Mouse (Mus musculus) CH12.LX (cell line): ENCODE measurements around the gene Tmem266. TPM values are rescaled to one million over a fixed set of nuclear protein-coding genes. Genes with fewer than 3 reads are reported as not detected.

Source experiments
- DNase-seq: peaks from one replicate; pipeline ENCODE4 v3.0.0-alpha.2; 2013; ENCODE audit errors: extremely low read depth
- H3K27ac ChIP-seq: 2 replicates; pipeline ENCODE4 v1.5.1; 2012; ENCODE audit warnings: low read depth, mild to moderate bottlenecking, control low read depth, moderate library complexity; ENCODE audit not compliant: insufficient read depth
- H3K27me3 ChIP-seq: replicated peaks from 2 replicates; pipeline ENCODE3; 2012; ENCODE audit warnings: inconsistent platforms
- H3K36me3 ChIP-seq, 2 experiments: replicated peaks in 1 of 2; 2 replicates each; pipeline versions ENCODE3 to v1.6.1; 2012; ENCODE audit warnings: inconsistent platforms in 1 of 2, low read length in 1 of 2, mild to moderate bottlenecking in 1 of 2, mixed read lengths in 1 of 2, moderate library complexity in 1 of 2; ENCODE audit not compliant: control insufficient read depth in 1 of 2, insufficient read depth in 1 of 2
- H3K4me1 ChIP-seq, 2 experiments: 2 replicates each; pipeline ENCODE4 v1.6.1; 2012; ENCODE audit warnings: inconsistent platforms in 1 of 2, moderate library complexity in 1 of 2; ENCODE audit not compliant: insufficient read depth in 2 of 2, control insufficient read depth in 1 of 2
- H3K4me2 ChIP-seq: 2 replicates; pipeline ENCODE4 v1.6.1; 2012; ENCODE audit warnings: low read depth, mild to moderate bottlenecking, control low read depth; ENCODE audit not compliant: poor library complexity, insufficient read depth, severe bottlenecking
- H3K4me3 ChIP-seq, 3 experiments: fragments of 150-350 bp in 1 of 3; sonication (generic) in 1 of 3; replicated peaks in 1 of 3; 2 replicates each; pipeline versions ENCODE3 to v1.5.1; 2011 to 2012; ENCODE audit warnings: low read depth in 2 of 3, low read length in 2 of 3, mild to moderate bottlenecking in 2 of 3, moderate library complexity in 2 of 3, control low read depth in 1 of 3, improper control_type of control experiment in 1 of 3, inconsistent platforms in 1 of 3, mixed read lengths in 1 of 3; ENCODE audit not compliant: poor library complexity in 1 of 3
- H3K79me2 ChIP-seq: replicated peaks from 2 replicates; pipeline ENCODE4 v1.6.1; 2012; ENCODE audit warnings: mild to moderate bottlenecking, moderate library complexity; ENCODE audit not compliant: control insufficient read depth, poor library complexity, insufficient read depth, severe bottlenecking; ENCODE audit errors: extremely low read depth
- H3K9ac ChIP-seq: 2 replicates; pipeline ENCODE4 v1.6.1; 2012; ENCODE audit warnings: low read depth, mild to moderate bottlenecking, control low read depth, moderate library complexity; ENCODE audit not compliant: insufficient read depth
- H3K9me3 ChIP-seq: replicated peaks from 2 replicates; pipeline ENCODE3; 2012; ENCODE audit warnings: low read length, inconsistent platforms, mixed read lengths
- BHLHE40 ChIP-seq: IDR thresholded peaks from 2 replicates; pipeline ENCODE4 v1.6.1; 2011; ENCODE audit warnings: mild to moderate bottlenecking, low read depth, low read length, improper control_type of control experiment
- CHD1 ChIP-seq: IDR thresholded peaks from 2 replicates; pipeline ENCODE4 v1.6.1; 2012; ENCODE audit warnings: low read depth, low read length, improper control_type of control experiment, inconsistent platforms
- CHD2 ChIP-seq: IDR thresholded peaks from 2 replicates; pipeline ENCODE4 v1.6.1; 2011; ENCODE audit warnings: low read length, improper control_type of control experiment
- ELF1 ChIP-seq: IDR thresholded peaks from 2 replicates; pipeline ENCODE4 v1.6.1; 2014; ENCODE audit warnings: low read depth, mild to moderate bottlenecking, inconsistent platforms, low read length, improper control_type of control experiment
- EP300 ChIP-seq: IDR thresholded peaks from 2 replicates; pipeline ENCODE4 v1.6.1; 2011; ENCODE audit warnings: low read length, improper control_type of control experiment
- MAFK ChIP-seq: IDR thresholded peaks from 2 replicates; pipeline ENCODE4 v1.6.1; 2011; ENCODE audit warnings: low read length, improper control_type of control experiment; ENCODE audit not compliant: insufficient replicate concordance
- MXI1 ChIP-seq: IDR thresholded peaks from 2 replicates; pipeline ENCODE4 v1.6.1; 2011; ENCODE audit warnings: mild to moderate bottlenecking, low read depth, low read length, improper control_type of control experiment
- NELFE ChIP-seq: IDR thresholded peaks from 2 replicates; pipeline ENCODE4 v1.6.1; 2011; ENCODE audit warnings: low read depth, low read length, improper control_type of control experiment
- NRF1 ChIP-seq: IDR thresholded peaks from 2 replicates; pipeline ENCODE4 v1.6.1; 2014; ENCODE audit warnings: low read depth, mild to moderate bottlenecking, inconsistent platforms, low read length, improper control_type of control experiment, moderate library complexity
- POLR2AphosphoS2 ChIP-seq: IDR thresholded peaks from 2 replicates; pipeline ENCODE4 v1.6.1; 2011; ENCODE audit warnings: low read depth, low read length, improper control_type of control experiment
- RAD21 ChIP-seq: IDR thresholded peaks from 2 replicates; pipeline ENCODE4 v1.6.1; 2011; ENCODE audit warnings: low read depth, mild to moderate bottlenecking, low read length, improper control_type of control experiment, moderate library complexity
- SIN3A ChIP-seq: IDR thresholded peaks from 2 replicates; pipeline ENCODE4 v1.6.1; 2012; ENCODE audit warnings: low read length, improper control_type of control experiment, inconsistent platforms
- SMC3 ChIP-seq: IDR thresholded peaks from 2 replicates; pipeline ENCODE4 v1.6.1; 2011; ENCODE audit warnings: low read depth, low read length, improper control_type of control experiment
- TBP ChIP-seq: conservative IDR thresholded peaks from 2 replicates; pipeline ENCODE4 v1.6.1; 2011; ENCODE audit warnings: low read depth, low read length, improper control_type of control experiment
- UBTF ChIP-seq: IDR thresholded peaks from 2 replicates; pipeline ENCODE4 v1.6.1; 2012; ENCODE audit warnings: low read depth, mild to moderate bottlenecking, inconsistent platforms, low read length, improper control_type of control experiment, moderate library complexity
- USF2 ChIP-seq: conservative IDR thresholded peaks from 2 replicates; pipeline ENCODE4 v1.6.1; 2011; ENCODE audit warnings: low read depth, low read length, improper control_type of control experiment
- ZKSCAN1 ChIP-seq: IDR thresholded peaks from 2 replicates; pipeline ENCODE4 v1.6.1; 2012; ENCODE audit warnings: low read depth, inconsistent platforms, low read length, improper control_type of control experiment, borderline replicate concordance
- ZMIZ1 ChIP-seq: IDR thresholded peaks from 2 replicates; pipeline ENCODE4 v1.6.1; 2012; ENCODE audit warnings: low read depth, mild to moderate bottlenecking, inconsistent platforms, low read length, improper control_type of control experiment
- dilution Hi-C: fragments of 300-500 bp; cut with MboI; formaldehyde crosslinking; loops from 2 replicates; pipeline ENCODE4 v1.14.3; 2020; ENCODE audit warnings: low sequenced_read_pairs; ENCODE audit not compliant: extremely low pct_unique_long_range_greater_than_20kb, extremely low pct_ligation_motif_present
- in situ Hi-C: fragments of 300-500 bp; cut with MboI; formaldehyde crosslinking; loops from 3 replicates; pipeline ENCODE4 v1.14.3; 2019; ENCODE audit warnings: low sequenced_read_pairs, low pct_ligation_motif_present, low pct_unique_long_range_greater_than_20kb, mixed read lengths
- polyA plus RNA-seq: library from polyadenylated mRNA; unstranded; fragments of >175 nt; gene quantifications from 2 replicates; pipeline ENCODE4 v1.2.1, GENCODE M21; 2012; ENCODE audit warnings: low read depth; ENCODE audit not compliant: insufficient read length
- total RNA-seq, 2 experiments: library from RNA; depleted of rRNA; stranded (reverse); fragments of 300-350 nt in 1 of 2; fragments of >200 nt in 1 of 2; gene quantifications; 2 replicates each; pipeline ENCODE4 v1.2.3; 2012 to 2014

The Tmem266 gene
- total and polyA plus RNA-seq, 3 experiments = not detected

- no peak for DNase-seq
- Histone ChIP-seq H3K36me3 (peaks cover 11 to 34% of the 10 kb centered on the region in 2 experiments), H3K4me3 (no peak overlapping the region), H3K9ac (no peak overlapping the region), H3K4me1 (no peaks in the 10 kb centered on the region), H3K79me2 (no peaks in the 10 kb centered on the region), H3K27ac (no peak overlapping the region), H3K27me3 (no peaks in the 10 kb centered on the region), H3K4me2 (no peak overlapping the region), H3K9me3 (no peaks in the 10 kb centered on the region)
- TF ChIP-seq SMC3 (no peak), MAFK (no peak), RAD21 (no peak), ELF1 (no peak), ZKSCAN1 (no peak), SIN3A (no peak), POLR2AphosphoS2 (no peak), MXI1 (no peak), CHD1 (no peak), CHD2 (no peak), UBTF (no peak), NELFE (no peak), BHLHE40 (no peak)
- in situ Hi-C loops = no loop called here
- dilution Hi-C loops = no loop called here
Observed at GRCm38 (mm10) chr9:55452906-55453305, 126.2 kb downstream of the Tmem266 start.

- no peak overlapping the region for H3K4me3 ChIP-seq
- TF ChIP-seq EP300 = no peak
- TF ChIP-seq CHD2 = no peak
- no peak for TF ChIP-seq CHD1
- no peak for TF ChIP-seq ZKSCAN1
- TF ChIP-seq TBP = no peak
- no peak for TF ChIP-seq SMC3
- no peak for TF ChIP-seq POLR2AphosphoS2
- TF ChIP-seq SIN3A = no peak
- TF ChIP-seq ELF1 = no peak
- TF ChIP-seq NRF1 = no peak
- TF ChIP-seq USF2 = no peak
- TF ChIP-seq ZMIZ1 = no peak
- in situ Hi-C loops (no loop called here), dilution Hi-C loops (no loop called here)
- no peak overlapping the region for H3K4me2 ChIP-seq
- H3K9me3 ChIP-seq = no peaks in the 10 kb centered on the region
- H3K27ac ChIP-seq = no peak overlapping the region
- peaks cover 11 to 34% of the 10 kb centered on the region in 2 experiments for H3K36me3 ChIP-seq
- H3K79me2 ChIP-seq = no peaks in the 10 kb centered on the region
- no peak for DNase-seq
- no peaks in the 10 kb centered on the region for H3K4me1 ChIP-seq
- no peaks in the 10 kb centered on the region for H3K27me3 ChIP-seq
- H3K9ac ChIP-seq = no peak overlapping the region
Observed at GRCm38 (mm10) chr9:55453366-55453765, 126.7 kb downstream of the Tmem266 start.
